Mouse (Mus musculus): ENCODE data around the gene Mef2a. TPM values are rescaled to one million over a fixed set of nuclear protein-coding genes. Genes with fewer than 3 reads are reported as not detected.
A peak's percentile ranks its signal among the peaks of the same experiment; 100 is the strongest.

The Mef2a gene
- polyA plus RNA-seq, 1 experiment: 17.5 TPM

DNA sequence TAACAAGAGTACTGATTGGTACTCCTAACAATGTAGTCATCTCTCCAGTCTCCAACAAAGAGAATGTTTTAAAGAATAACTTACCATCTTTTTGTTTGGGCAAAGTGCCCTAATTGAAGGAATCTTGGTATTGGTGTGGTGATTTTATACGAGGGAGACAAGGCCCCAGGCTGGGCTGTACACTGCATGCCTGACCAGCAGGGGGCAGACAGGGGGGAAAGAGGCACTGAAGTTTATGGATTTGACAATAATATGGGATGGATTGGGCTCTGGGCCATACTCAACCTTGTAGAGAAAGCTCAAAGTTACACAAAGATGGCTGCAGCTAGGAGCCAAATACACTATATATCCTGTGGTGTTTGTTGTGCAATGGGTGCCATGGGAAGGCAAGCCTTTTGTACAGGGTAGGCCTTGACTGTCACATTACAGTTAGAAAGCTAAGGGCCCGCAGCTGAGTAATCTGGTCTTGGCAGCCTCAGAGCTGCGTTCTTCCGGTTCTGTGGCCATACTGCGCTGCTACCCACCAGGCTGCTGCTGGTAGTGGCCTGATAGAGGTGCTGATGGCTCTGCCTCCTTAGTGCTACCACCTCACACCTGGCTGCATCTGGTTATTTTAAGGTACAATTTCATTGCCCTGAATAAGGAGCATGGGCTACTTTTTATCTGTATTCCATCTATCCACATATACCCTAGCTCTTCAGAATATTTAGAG, 143.6 kb downstream of the Mef2a start:
- H3K27me3 ChIP-seq (ENCODE audit: control insufficient read depth, insufficient read depth, low read length): no peaks in the 10 kb centered on the region
- peaks cover 5% of the 10 kb centered on the region; the same call in 1 of the 2 replicates for H3K36me3 ChIP-seq (ENCODE audit: control insufficient read depth, insufficient read depth, low read length)
- H3K4me1 ChIP-seq (ENCODE audit: control insufficient read depth, insufficient read depth, insufficient read length): no peaks in the 10 kb centered on the region
- no peak overlapping the region for H3K4me3 ChIP-seq (ENCODE audit: extremely low read depth, insufficient read depth, insufficient read length)
- H3K27ac ChIP-seq (ENCODE audit: insufficient read depth, low read length): no peak overlapping the region
- WGBS: 75% methylated on average over 5 of the region's 5 CpGs
- DNase-seq (ENCODE audit: low read depth in 1 of 2, low spot score in 2 of 2): peak in 1 of 2 experiments; percentile 20
- TF ChIP-seq POLR2A (IDR thresholded peaks at IDR 0.05; ENCODE audit: low read depth, low read length): no peak
- TF ChIP-seq CTCF (IDR thresholded peaks at IDR 0.05; ENCODE audit: extremely low read depth, insufficient read depth, insufficient read length, insufficient replicate concordance): peak; percentile 64; the same call in 1 of the 2 replicates

- H3K36me3 ChIP-seq (ENCODE audit: control insufficient read depth, insufficient read depth, low read length): peaks cover 5% of the 10 kb centered on the region; the same call in 1 of the 2 replicates
- WGBS: 90% methylated on average over 3 of the region's 3 CpGs
- no peak for TF ChIP-seq CTCF (IDR thresholded peaks at IDR 0.05; ENCODE audit: extremely low read depth, insufficient read depth, insufficient read length, insufficient replicate concordance)
- TF ChIP-seq POLR2A (IDR thresholded peaks at IDR 0.05; ENCODE audit: low read depth, low read length): no peak
- H3K27me3 ChIP-seq (ENCODE audit: control insufficient read depth, insufficient read depth, low read length): no peaks in the 10 kb centered on the region
- H3K4me3 ChIP-seq (ENCODE audit: extremely low read depth, insufficient read depth, insufficient read length): no peak overlapping the region
- H3K4me1 ChIP-seq (ENCODE audit: control insufficient read depth, insufficient read depth, insufficient read length): no peaks in the 10 kb centered on the region
- H3K27ac ChIP-seq (ENCODE audit: insufficient read depth, low read length): no peak overlapping the region
- DNase-seq (ENCODE audit: low read depth in 1 of 2, low spot score in 2 of 2): no peak
Measured at GRCm38 (mm10) chr7:67228390-67228789, 144.3 kb downstream of the Mef2a start.

DNA sequence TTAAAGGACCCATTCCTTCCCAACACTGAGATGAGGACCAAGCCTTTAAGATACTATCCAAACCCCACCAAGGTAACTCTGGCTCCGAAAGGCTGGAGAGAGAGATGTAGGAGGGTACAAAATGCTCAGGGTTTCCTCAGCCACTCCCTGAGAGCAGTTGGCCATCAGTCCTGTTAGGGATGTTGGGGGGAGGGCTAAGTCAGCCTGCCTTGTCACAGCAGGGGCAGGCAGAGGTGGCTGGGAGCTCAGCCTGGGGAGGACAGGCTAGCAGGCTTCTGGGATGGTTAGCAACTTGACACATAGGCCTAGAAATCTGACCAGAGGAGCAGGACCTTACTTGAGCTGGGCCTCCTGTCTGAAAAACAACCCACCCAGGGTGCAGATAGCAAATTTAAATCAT, 145.1 kb downstream of the Mef2a start:
- no peak overlapping the region for H3K27ac ChIP-seq (ENCODE audit: insufficient read depth, low read length)
- TF ChIP-seq CTCF (IDR thresholded peaks at IDR 0.05; ENCODE audit: extremely low read depth, insufficient read depth, insufficient read length, insufficient replicate concordance): no peak
- TF ChIP-seq POLR2A (IDR thresholded peaks at IDR 0.05; ENCODE audit: low read depth, low read length): no peak
- no peak for DNase-seq (ENCODE audit: low read depth in 1 of 2, low spot score in 2 of 2)
- no peak overlapping the region for H3K4me3 ChIP-seq (ENCODE audit: extremely low read depth, insufficient read depth, insufficient read length)
- peaks cover 4% of the 10 kb centered on the region; the same call in 1 of the 2 replicates for H3K36me3 ChIP-seq (ENCODE audit: control insufficient read depth, insufficient read depth, low read length)
- H3K4me1 ChIP-seq (ENCODE audit: control insufficient read depth, insufficient read depth, insufficient read length): peaks cover 3% of the 10 kb centered on the region; the same call in 1 of the 2 replicates
- H3K27me3 ChIP-seq (ENCODE audit: control insufficient read depth, insufficient read depth, low read length): no peaks in the 10 kb centered on the region
- 83% methylated on average over 1 of the region's 1 CpGs for WGBS

DNA sequence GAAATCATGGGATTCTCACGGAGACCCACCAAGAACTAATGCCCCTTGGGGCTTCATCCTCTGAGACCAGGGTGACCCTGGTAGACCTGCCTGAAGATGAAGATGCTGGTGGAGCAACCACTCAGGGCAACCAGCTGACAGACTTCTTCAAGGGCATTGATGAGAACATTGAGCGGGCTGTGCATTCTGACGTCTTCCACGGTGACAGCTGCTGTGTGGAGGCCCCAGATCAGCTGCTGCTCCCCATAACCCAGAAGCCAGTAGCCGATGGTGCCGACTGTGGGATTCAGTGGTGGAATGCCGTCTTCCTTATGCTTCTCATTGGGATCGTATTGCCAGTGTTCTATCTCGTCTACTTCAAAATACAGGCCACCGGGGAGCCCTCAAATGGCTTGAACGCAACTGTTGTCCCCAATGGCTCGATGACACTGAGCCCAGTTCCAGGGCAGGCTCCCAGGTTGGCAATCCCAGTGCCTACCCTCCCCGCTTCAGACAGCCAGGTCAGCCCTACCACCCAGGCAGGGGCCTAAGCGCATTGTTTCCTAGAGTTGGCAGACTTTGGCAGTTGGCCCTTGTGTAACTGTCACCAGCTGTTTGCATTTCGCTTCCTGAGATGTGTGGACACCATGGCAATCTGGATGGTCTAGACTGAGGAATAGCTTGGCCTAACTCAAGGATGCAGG, 146.6 kb downstream of the Mef2a start:
- WGBS: 92% methylated on average over 15 of the region's 15 CpGs
- Histone ChIP-seq H3K4me1 (ENCODE audit: control insufficient read depth, insufficient read depth, insufficient read length) (peaks cover 3% of the 10 kb centered on the region; the same call in 1 of the 2 replicates), H3K27ac (ENCODE audit: insufficient read depth, low read length) (no peak overlapping the region), H3K27me3 (ENCODE audit: control insufficient read depth, insufficient read depth, low read length) (no peaks in the 10 kb centered on the region), H3K4me3 (ENCODE audit: extremely low read depth, insufficient read depth, insufficient read length) (no peak overlapping the region), H3K36me3 (ENCODE audit: control insufficient read depth, insufficient read depth, low read length) (0 out of 2 replicates have a peak, but pooled peaks cover 2% of the 10 kb centered on the region)
- no peak for DNase-seq (ENCODE audit: low read depth in 1 of 2, low spot score in 2 of 2)
- no peak for TF ChIP-seq POLR2A (IDR thresholded peaks at IDR 0.05; ENCODE audit: low read depth, low read length)
- TF ChIP-seq CTCF (IDR thresholded peaks at IDR 0.05; ENCODE audit: extremely low read depth, insufficient read depth, insufficient read length, insufficient replicate concordance): no peak

DNA sequence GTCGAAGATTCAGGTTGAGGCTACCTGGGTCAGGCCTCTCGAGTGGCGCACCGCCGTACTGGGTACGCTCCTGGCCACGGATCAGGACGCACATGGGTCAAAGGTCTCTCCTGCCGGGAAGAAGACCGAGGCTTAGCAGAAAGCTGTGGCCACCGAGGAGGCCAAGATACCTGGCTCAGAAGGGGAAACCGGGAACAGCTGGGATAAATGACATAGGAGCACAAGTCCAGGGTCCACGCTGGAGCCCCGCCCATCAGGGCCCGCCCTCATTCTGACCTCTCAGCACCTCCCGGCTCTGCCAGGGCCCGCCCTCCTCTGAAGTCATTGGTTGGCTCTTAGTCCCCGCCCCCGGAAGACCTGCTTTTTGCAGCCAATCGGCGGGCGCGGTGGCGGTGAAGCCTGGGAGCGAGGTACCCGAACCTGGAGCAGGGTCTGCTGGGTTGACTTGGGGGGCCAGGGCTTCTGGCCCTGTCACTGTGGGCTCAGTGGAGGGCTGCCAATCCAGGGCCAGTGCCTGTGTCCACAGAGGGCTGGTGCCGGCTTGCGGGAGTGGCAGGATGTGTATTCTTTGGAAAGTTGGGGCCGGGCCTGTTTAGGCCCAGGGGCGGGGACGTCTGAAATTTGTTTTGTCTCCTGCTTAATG, 150.3 kb downstream of the Mef2a start, which contains the start of gene Lysmd4:
Gene Lysmd4, plus strand, starts transcription at position 325 of the 643 bp plus-strand sequence.
- no peak; the same call in 1 of the 2 replicates for TF ChIP-seq POLR2A (IDR thresholded peaks at IDR 0.05; ENCODE audit: low read depth, low read length)
- TF ChIP-seq CTCF (IDR thresholded peaks at IDR 0.05; ENCODE audit: extremely low read depth, insufficient read depth, insufficient read length, insufficient replicate concordance): no peak
- no peak within 1 kb of the TSS; the same call in 1 of the 2 replicates for H3K27ac ChIP-seq (ENCODE audit: insufficient read depth, low read length)
- peak within 1 kb of the TSS; percentile 95 for H3K4me3 ChIP-seq (ENCODE audit: extremely low read depth, insufficient read depth, insufficient read length)
- H3K4me1 ChIP-seq (ENCODE audit: control insufficient read depth, insufficient read depth, insufficient read length): peaks cover 3% of the 10 kb centered on the region; the same call in 1 of the 2 replicates
- DNase-seq (ENCODE audit: low read depth in 1 of 2, low spot score in 2 of 2): peak; percentile 82 to 96
- WGBS: 3% methylated on average over 31 of the region's 31 CpGs
- H3K36me3 ChIP-seq (ENCODE audit: control insufficient read depth, insufficient read depth, low read length): 0 out of 2 replicates have a peak, but pooled peaks cover 2% of the 10 kb centered on the region
- H3K27me3 ChIP-seq (ENCODE audit: control insufficient read depth, insufficient read depth, low read length): no peaks in the 10 kb centered on the region

GRCm38 (mm10) chr7:67217025-67217424, 155.6 kb downstream of the Mef2a start:
- Histone ChIP-seq H3K27ac (ENCODE audit: insufficient read depth, low read length) (no peak overlapping the region), H3K4me3 (ENCODE audit: extremely low read depth, insufficient read depth, insufficient read length) (no peak overlapping the region), H3K4me1 (ENCODE audit: control insufficient read depth, insufficient read depth, insufficient read length) (no peaks in the 10 kb centered on the region), H3K36me3 (ENCODE audit: control insufficient read depth, insufficient read depth, low read length) (no peaks in the 10 kb centered on the region), H3K27me3 (ENCODE audit: control insufficient read depth, insufficient read depth, low read length) (no peaks in the 10 kb centered on the region)
- TF ChIP-seq CTCF (IDR thresholded peaks at IDR 0.05; ENCODE audit: extremely low read depth, insufficient read depth, insufficient read length, insufficient replicate concordance) (peak; percentile 87; the same call in 1 of the 2 replicates), POLR2A (IDR thresholded peaks at IDR 0.05; ENCODE audit: low read depth, low read length) (no peak)
- DNase-seq (ENCODE audit: low read depth in 1 of 2, low spot score in 2 of 2): peak; percentile 25 to 70
- WGBS: 73% methylated on average over 3 of the region's 3 CpGs

Data from spleen, adult 2 months (tissue).